Mouse (Mus musculus): Measurements from ENCODE around the gene Ncmap. TPM values are rescaled to one million over a fixed set of nuclear protein-coding genes. Genes with fewer than 3 reads are reported as not detected.

Gene Ncmap
- polyA plus RNA-seq, 1 experiment from 2014 or later = 1.2 TPM

DNA sequence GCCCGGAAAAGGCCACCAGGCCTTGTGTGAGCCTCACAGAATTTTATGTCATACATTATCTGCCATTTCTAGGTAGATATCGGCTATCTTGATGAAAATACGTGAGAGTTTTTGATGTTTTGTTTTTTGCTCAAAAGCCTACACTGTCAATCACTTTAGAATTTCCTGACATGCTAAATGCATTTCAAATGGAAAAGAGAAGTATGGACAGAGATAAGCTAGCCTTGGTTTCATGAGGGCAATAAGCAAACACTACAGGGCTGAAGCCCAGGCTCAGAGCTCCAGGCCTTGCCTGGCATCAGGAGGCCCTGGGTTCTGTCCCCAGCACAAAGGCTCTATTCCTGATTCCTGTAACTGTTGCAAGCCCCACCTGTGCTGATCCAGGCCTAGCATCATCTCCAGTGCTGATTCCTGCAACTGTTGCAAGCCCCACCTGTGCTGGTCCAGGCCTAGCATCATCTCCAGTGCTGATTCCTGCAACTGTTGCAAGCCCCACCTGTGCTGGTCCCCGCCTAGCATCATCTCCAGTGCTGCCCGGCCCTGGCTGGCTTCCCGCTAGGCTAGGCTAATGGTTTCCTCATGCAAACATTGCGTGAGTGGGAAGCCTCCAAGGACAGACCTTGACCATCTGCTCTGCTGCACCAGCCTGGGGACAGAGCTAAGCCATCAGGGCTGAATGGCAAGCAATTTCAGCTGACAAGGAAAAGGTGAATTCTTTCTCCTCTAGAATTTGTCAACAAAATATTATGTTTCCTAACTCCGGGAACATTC is 32.1 kb upstream of the Ncmap start:
- Histone ChIP-seq H3K27me3 (ENCODE audit: control insufficient read depth, insufficient read depth, low read length) (no peaks in the 10 kb centered on the region), H3K4me2 (ENCODE audit: low read depth, low read length) (no peak overlapping the region), H3K36me3 (ENCODE audit: control insufficient read depth, insufficient read depth) (no peaks in the 10 kb centered on the region), H3K4me1 (ENCODE audit: control insufficient read depth, insufficient read depth, low read length) (peaks cover 11% of the 10 kb centered on the region), H3K9me3 (replicated peaks; ENCODE audit: control insufficient read depth, low read length) (no peaks in the 10 kb centered on the region), H3K27ac (ENCODE audit: low read length) (no peak overlapping the region), H3K9ac (ENCODE audit: low read length) (no peak overlapping the region), H3K4me3 (ENCODE audit: low read length) (no peak overlapping the region)
- WGBS = 79% methylated on average over 8 of the region's 8 CpGs
- no peak for ATAC-seq (replicated peaks; ENCODE audit: extremely low read depth, insufficient read depth, low FRiP score)

DNA sequence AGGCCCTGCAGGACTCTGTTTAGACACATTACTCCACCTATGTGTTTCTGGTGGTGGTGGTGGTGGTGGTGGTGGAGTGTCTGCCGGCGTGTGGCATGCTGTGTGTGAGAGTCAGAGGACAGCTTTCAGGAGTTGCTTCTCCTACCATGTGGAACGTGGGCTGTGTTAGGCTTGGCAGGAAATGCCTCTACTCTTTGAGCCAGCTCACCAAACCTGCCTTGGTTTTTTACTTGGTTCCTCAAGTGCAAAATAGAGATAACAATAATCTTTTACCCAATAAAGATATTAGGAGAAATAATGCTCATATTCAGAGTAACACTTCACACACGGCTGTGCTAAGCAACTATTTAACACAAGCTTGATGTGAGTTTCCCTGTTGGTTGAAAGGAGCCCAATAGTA is 31.4 kb upstream of the Ncmap start:
- H3K27ac ChIP-seq (ENCODE audit: low read length) = no peak overlapping the region
- no peaks in the 10 kb centered on the region for H3K9me3 ChIP-seq (replicated peaks; ENCODE audit: control insufficient read depth, low read length)
- no peak for ATAC-seq (replicated peaks; ENCODE audit: extremely low read depth, insufficient read depth, low FRiP score)
- no peak overlapping the region for H3K4me2 ChIP-seq (ENCODE audit: low read depth, low read length)
- no peak overlapping the region for H3K4me3 ChIP-seq (ENCODE audit: low read length)
- peaks cover 7% of the 10 kb centered on the region for H3K4me1 ChIP-seq (ENCODE audit: control insufficient read depth, insufficient read depth, low read length)
- H3K27me3 ChIP-seq (ENCODE audit: control insufficient read depth, insufficient read depth, low read length) = no peaks in the 10 kb centered on the region
- H3K9ac ChIP-seq (ENCODE audit: low read length) = no peak overlapping the region
- WGBS = 78% methylated on average over 4 of the region's 4 CpGs
- peaks cover 2% of the 10 kb centered on the region; the same call in 1 of the 2 replicates for H3K36me3 ChIP-seq (ENCODE audit: control insufficient read depth, insufficient read depth)

- no peak overlapping the region for H3K4me3 ChIP-seq (ENCODE audit: low read length)
- ATAC-seq (replicated peaks; ENCODE audit: extremely low read depth, insufficient read depth, low FRiP score) = no peak
- H3K36me3 ChIP-seq (ENCODE audit: control insufficient read depth, insufficient read depth) = peaks cover 2% of the 10 kb centered on the region; the same call in 1 of the 2 replicates
- no peaks in the 10 kb centered on the region for H3K9me3 ChIP-seq (replicated peaks; ENCODE audit: control insufficient read depth, low read length)
- H3K4me2 ChIP-seq (ENCODE audit: low read depth, low read length) = no peak overlapping the region
- no peak overlapping the region for H3K9ac ChIP-seq (ENCODE audit: low read length)
- no peak overlapping the region for H3K27ac ChIP-seq (ENCODE audit: low read length)
- H3K4me1 ChIP-seq (ENCODE audit: control insufficient read depth, insufficient read depth, low read length) = no peaks in the 10 kb centered on the region
- WGBS = 84% methylated on average over 7 of the region's 7 CpGs
- no peaks in the 10 kb centered on the region for H3K27me3 ChIP-seq (ENCODE audit: control insufficient read depth, insufficient read depth, low read length)
Measured at GRCm38 (mm10) chr4:135426587-135426986, 28.6 kb upstream of the Ncmap start.

DNA sequence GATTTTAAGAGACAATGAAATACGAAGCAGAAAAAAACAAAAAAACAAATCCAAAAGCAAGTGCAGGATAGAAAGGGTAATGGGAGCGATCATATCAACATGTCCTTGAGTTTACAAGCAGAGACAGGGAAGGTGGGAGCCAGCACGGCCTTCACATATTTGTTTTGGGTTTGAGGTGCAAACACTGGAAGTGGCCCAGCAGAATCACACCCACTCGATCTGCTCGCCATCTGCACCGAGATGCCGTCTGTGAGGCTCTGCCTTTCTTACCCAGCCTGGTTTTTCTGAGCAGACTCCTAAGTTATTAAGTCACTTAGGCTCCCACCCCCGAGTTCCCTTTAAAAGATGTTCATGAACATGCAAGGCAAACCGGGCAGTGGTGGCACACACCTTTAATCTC is 27.6 kb upstream of the Ncmap start:
- 77% methylated on average over 9 of the region's 9 CpGs for WGBS
- Histone ChIP-seq H3K9ac (ENCODE audit: low read length) (no peak overlapping the region), H3K9me3 (replicated peaks; ENCODE audit: control insufficient read depth, low read length) (no peaks in the 10 kb centered on the region), H3K4me2 (ENCODE audit: low read depth, low read length) (no peak overlapping the region), H3K4me3 (ENCODE audit: low read length) (no peak overlapping the region), H3K4me1 (ENCODE audit: control insufficient read depth, insufficient read depth, low read length) (no peaks in the 10 kb centered on the region), H3K27me3 (ENCODE audit: control insufficient read depth, insufficient read depth, low read length) (no peaks in the 10 kb centered on the region), H3K27ac (ENCODE audit: low read length) (no peak overlapping the region), H3K36me3 (ENCODE audit: control insufficient read depth, insufficient read depth) (peaks cover 2% of the 10 kb centered on the region; the same call in 1 of the 2 replicates)
- no peak for ATAC-seq (replicated peaks; ENCODE audit: extremely low read depth, insufficient read depth, low FRiP score)

GRCm38 (mm10) chr4:135420961-135421360 is 22.9 kb upstream of the Ncmap start:
- H3K27ac ChIP-seq (ENCODE audit: low read length) = no peak overlapping the region
- H3K36me3 ChIP-seq (ENCODE audit: control insufficient read depth, insufficient read depth) = peaks cover 15% of the 10 kb centered on the region; the same call in 1 of the 2 replicates
- H3K4me3 ChIP-seq (ENCODE audit: low read length) = no peak overlapping the region
- H3K27me3 ChIP-seq (ENCODE audit: control insufficient read depth, insufficient read depth, low read length) = no peaks in the 10 kb centered on the region
- no peaks in the 10 kb centered on the region for H3K9me3 ChIP-seq (replicated peaks; ENCODE audit: control insufficient read depth, low read length)
- no peak overlapping the region for H3K9ac ChIP-seq (ENCODE audit: low read length)
- H3K4me2 ChIP-seq (ENCODE audit: low read depth, low read length) = no peak overlapping the region
- 95% methylated on average over 13 of the region's 13 CpGs for WGBS
- H3K4me1 ChIP-seq (ENCODE audit: control insufficient read depth, insufficient read depth, low read length) = no peaks in the 10 kb centered on the region
- no peak for ATAC-seq (replicated peaks; ENCODE audit: extremely low read depth, insufficient read depth, low FRiP score)

- WGBS = 74% methylated on average over 11 of the region's 11 CpGs
- no peak overlapping the region for H3K9ac ChIP-seq (ENCODE audit: low read length)
- no peaks in the 10 kb centered on the region for H3K9me3 ChIP-seq (replicated peaks; ENCODE audit: control insufficient read depth, low read length)
- ATAC-seq (replicated peaks; ENCODE audit: extremely low read depth, insufficient read depth, low FRiP score) = no peak
- peaks cover 15% of the 10 kb centered on the region; the same call in 1 of the 2 replicates for H3K36me3 ChIP-seq (ENCODE audit: control insufficient read depth, insufficient read depth)
- no peak overlapping the region for H3K4me2 ChIP-seq (ENCODE audit: low read depth, low read length)
- H3K27ac ChIP-seq (ENCODE audit: low read length) = no peak overlapping the region
- no peaks in the 10 kb centered on the region for H3K27me3 ChIP-seq (ENCODE audit: control insufficient read depth, insufficient read depth, low read length)
- H3K4me1 ChIP-seq (ENCODE audit: control insufficient read depth, insufficient read depth, low read length) = no peaks in the 10 kb centered on the region
- H3K4me3 ChIP-seq (ENCODE audit: low read length) = no peak overlapping the region
Measured at GRCm38 (mm10) chr4:135420416-135420815, 22.4 kb upstream of the Ncmap start.

GRCm38 (mm10) chr4:135419996-135420395 is 22.0 kb upstream of the Ncmap start:
- Histone ChIP-seq H3K36me3 (ENCODE audit: control insufficient read depth, insufficient read depth) (peaks cover 15% of the 10 kb centered on the region; the same call in 1 of the 2 replicates), H3K4me1 (ENCODE audit: control insufficient read depth, insufficient read depth, low read length) (no peaks in the 10 kb centered on the region), H3K4me3 (ENCODE audit: low read length) (no peak overlapping the region), H3K27me3 (ENCODE audit: control insufficient read depth, insufficient read depth, low read length) (no peaks in the 10 kb centered on the region), H3K9ac (ENCODE audit: low read length) (no peak overlapping the region), H3K4me2 (ENCODE audit: low read depth, low read length) (no peak overlapping the region), H3K27ac (ENCODE audit: low read length) (no peak overlapping the region), H3K9me3 (replicated peaks; ENCODE audit: control insufficient read depth, low read length) (no peaks in the 10 kb centered on the region)
- no peak for ATAC-seq (replicated peaks; ENCODE audit: extremely low read depth, insufficient read depth, low FRiP score)
- 77% methylated on average over 21 of the region's 21 CpGs for WGBS

DNA sequence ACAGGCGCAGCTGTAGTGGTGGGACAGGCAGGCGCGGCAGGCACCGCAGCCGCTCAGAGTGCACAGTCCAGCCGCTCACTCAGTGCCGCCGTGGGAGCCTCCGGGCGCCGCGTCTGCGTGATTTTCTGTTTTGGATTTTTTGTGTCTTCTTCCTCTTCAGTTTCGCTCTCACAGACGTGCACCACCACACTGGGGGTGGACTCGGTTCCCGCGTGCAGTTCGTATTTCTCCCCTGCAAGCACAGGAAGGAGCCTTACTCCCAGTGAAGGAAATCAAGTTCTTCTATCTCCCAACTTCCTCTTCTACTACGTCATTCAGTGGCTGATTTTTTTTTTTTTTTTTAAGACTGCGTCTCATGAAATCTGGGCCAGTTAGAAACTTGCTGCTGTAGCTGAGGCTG is 18.3 kb upstream of the Ncmap start:
- Histone ChIP-seq H3K36me3 (ENCODE audit: control insufficient read depth, insufficient read depth) (peaks cover 15% of the 10 kb centered on the region; the same call in 1 of the 2 replicates), H3K4me3 (ENCODE audit: low read length) (no peak overlapping the region), H3K4me2 (ENCODE audit: low read depth, low read length) (no peak overlapping the region), H3K4me1 (ENCODE audit: control insufficient read depth, insufficient read depth, low read length) (no peaks in the 10 kb centered on the region), H3K9me3 (replicated peaks; ENCODE audit: control insufficient read depth, low read length) (no peaks in the 10 kb centered on the region), H3K27me3 (ENCODE audit: control insufficient read depth, insufficient read depth, low read length) (no peaks in the 10 kb centered on the region), H3K9ac (ENCODE audit: low read length) (no peak overlapping the region), H3K27ac (ENCODE audit: low read length) (no peak overlapping the region)
- ATAC-seq (replicated peaks; ENCODE audit: extremely low read depth, insufficient read depth, low FRiP score) = no peak
- 85% methylated on average over 21 of the region's 21 CpGs for WGBS

DNA sequence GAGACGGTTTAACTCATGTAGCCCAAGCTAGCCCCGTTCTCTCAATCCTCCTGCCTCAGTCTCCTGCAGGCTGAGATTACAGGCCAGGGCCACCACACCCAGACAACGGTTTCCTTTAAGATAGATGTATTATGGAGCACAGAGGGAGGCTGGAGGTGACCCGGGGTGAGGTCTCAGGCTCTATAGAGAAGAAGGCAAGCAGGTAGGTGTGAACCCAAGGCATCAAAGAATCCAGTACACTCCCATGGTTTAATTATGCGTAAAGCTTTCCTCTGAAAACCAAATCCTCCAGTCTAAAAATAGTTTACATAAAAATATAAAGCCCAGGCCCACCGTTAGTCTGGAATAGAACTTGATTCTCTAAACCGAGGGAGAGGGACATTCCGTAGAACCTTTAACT is 15.5 kb upstream of the Ncmap start:
- H3K9me3 ChIP-seq (replicated peaks; ENCODE audit: control insufficient read depth, low read length) = no peaks in the 10 kb centered on the region
- H3K36me3 ChIP-seq (ENCODE audit: control insufficient read depth, insufficient read depth) = peaks cover 8% of the 10 kb centered on the region; the same call in 1 of the 2 replicates
- H3K4me1 ChIP-seq (ENCODE audit: control insufficient read depth, insufficient read depth, low read length) = no peaks in the 10 kb centered on the region
- H3K9ac ChIP-seq (ENCODE audit: low read length) = no peak overlapping the region
- H3K27me3 ChIP-seq (ENCODE audit: control insufficient read depth, insufficient read depth, low read length) = no peaks in the 10 kb centered on the region
- H3K27ac ChIP-seq (ENCODE audit: low read length) = no peak overlapping the region
- ATAC-seq (replicated peaks; ENCODE audit: extremely low read depth, insufficient read depth, low FRiP score) = no peak
- no peak overlapping the region for H3K4me3 ChIP-seq (ENCODE audit: low read length)
- WGBS = 77% methylated on average over 8 of the region's 8 CpGs
- no peak overlapping the region for H3K4me2 ChIP-seq (ENCODE audit: low read depth, low read length)
